Mouse (Mus musculus) embryo, embryonic 9.5 days (tissue): Measurements from ENCODE around the gene Commd9.

Experiments
- DNase-seq: peaks from one replicate; pipeline ENCODE4 v3.0.0-alpha.2; 2017; ENCODE audit errors: extremely low spot score

Gene Commd9

GRCm38 (mm10) chr2:101885768-101886438, at the start of gene Commd9:
Commd9 (plus strand) TSS chr2:101886247.
- peak; percentile 91 for DNase-seq

GRCm38 (mm10) chr2:101842756-101843155, 43.3 kb upstream of the Commd9 start:
- DNase-seq = no peak

DNA sequence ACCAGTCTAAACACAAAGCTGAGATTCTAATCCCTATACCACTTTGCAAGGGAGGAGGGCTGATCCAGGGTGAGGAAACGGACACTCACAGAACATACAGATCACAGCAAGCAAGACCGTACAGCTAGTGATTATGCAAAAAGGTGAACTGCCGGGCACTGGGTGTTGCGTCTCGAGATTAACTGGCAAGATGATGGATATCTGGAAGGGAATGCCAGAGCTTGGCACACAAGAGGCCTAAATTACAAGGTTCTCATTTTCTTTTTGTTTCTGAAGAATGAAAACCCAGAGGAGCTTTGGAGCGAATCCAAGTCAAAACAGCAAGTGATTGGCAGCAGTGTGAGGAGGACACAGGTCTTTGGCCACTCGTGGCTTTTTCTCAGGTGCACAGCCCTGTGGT, 31.3 kb upstream of the Commd9 start:
- DNase-seq = no peak

DNA sequence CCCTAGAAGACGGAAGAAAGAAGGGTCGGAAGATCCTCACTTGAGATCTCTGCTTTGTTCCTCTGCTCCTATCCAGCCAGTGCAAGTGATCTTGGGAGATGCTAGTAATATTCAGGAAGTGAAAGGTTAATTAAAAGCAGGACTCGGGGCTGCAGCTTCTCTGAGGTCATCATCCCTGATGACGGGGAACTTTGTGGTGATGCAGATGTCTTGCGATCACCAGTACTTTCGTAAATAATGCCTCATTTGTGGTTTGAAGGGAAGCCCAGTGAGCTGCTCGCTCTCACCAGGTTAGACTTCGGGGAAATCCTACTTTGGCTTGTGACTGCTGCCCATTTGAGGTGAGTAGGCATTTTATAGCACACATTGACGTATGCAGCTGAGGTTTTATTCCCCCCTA, 29.9 kb upstream of the Commd9 start:
- no peak for DNase-seq

DNA sequence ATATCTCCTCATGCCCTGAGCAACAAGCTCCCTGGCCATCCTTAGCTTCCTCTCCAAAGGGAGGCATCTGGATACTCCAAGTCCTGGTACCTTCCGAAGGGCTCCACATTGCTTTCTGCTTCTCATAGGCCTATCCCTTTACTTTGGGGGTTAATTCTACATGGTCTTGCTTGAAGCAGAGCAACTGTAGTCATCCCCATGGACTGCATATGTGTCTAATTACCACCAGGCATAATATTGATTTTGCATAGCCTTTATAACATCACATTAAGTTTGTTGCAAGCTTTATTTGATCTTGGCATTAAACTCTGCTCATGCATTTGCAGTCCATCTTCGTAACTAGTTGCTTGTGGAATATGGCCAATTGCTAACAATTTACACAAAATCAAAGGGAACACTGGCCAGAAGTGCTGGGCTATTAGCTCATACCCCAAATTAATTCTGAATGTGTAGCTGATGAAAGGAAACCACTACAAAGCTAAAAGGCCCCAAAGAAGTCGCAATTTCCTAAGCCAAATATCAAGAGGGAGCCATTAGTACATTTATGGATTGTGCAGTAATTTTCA, 25.0 kb upstream of the Commd9 start:
- DNase-seq = no peak

GRCm38 (mm10) chr2:101862219-101863123, 23.6 kb upstream of the Commd9 start:
- no peak for DNase-seq

- no peak for DNase-seq
Measured at GRCm38 (mm10) chr2:101868683-101869082, 17.4 kb upstream of the Commd9 start.

- peak; percentile 60 for DNase-seq
Measured at GRCm38 (mm10) chr2:101871179-101871578, 14.9 kb upstream of the Commd9 start.

DNA sequence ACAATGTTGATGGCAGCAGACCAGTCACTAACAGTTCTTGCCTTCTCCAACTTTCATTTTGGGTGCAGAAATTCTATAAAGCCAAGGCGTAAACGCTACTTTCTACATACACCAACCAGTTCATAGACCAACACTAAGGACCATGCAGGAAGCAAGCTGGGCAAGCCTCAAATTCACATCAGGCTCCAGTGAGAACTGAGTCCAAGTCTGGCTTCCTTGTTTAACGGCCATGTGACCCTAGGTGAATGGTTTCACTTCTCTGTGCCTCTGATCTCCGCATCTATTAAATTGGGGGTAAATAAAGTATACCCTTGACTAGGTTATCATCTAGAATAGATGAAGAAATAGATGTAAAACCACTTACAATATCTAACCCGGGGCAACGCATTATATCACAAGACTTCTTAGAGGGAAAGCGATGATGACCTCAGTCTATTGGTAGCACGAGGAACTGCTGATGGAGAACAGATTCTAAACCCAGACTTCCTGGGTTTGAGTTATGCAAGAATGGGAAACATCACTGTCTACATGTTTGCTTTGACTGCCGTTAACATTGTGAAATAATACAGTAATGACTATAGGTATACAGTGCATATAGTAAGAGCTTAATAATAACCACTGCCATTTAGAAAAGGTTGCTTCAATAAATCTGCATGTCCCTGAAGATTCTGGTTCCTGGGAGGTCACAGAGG, 4.4 kb upstream of the Commd9 start:
- DNase-seq = no peak

DNA sequence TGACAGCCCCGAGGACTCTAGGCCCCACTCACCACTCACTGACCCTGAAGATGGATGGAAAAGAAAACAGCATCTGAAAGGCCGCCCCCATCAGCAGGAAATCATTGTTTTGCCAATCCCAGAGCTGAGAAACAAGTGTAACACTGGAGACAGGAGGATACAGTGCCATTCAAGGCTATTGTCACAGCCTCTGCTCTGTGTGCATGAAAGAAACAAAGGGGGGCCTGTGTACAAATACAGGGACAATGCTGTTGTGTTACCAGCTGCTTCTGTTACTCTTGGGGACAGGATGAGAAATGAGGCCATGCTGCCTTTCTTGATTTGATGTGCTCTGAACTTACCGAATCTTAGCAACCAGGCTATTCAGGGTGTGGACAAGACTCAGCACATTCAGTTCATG, 3.0 kb upstream of the Commd9 start, which contains the start of gene Prr5l:
Gene Prr5l, minus strand, starts transcription at position 30 of the 400 bp plus-strand sequence.
- DNase-seq = peak; percentile 19

GRCm38 (mm10) chr2:101884286-101884685, 1.8 kb upstream of the Commd9 start:
- DNase-seq = no peak

DNA sequence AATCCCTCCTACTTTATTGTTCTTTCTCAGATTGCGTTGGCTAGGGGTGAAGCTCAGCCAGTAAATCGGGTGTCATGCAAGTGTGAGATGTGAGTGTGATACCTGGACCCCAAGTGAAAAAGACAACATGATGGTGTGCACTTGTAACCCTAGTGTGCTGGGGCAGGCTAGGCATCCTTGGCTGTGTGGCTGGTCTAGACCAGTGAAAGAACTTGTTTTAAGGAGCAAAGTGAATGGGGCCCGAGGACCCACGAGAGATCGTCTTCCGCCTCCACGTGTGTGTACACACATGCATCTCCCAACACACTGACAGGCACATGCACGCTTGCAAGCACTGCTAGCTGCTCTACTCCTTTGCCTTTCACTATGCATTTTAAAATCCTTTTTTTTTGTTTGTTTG, 2.8 kb downstream of the Commd9 start:
- no peak for DNase-seq

GRCm38 (mm10) chr2:101891143-101891542, 5.1 kb downstream of the Commd9 start:
- no peak for DNase-seq

GRCm38 (mm10) chr2:101894126-101894525, 8.1 kb downstream of the Commd9 start:
- no peak for DNase-seq

DNA sequence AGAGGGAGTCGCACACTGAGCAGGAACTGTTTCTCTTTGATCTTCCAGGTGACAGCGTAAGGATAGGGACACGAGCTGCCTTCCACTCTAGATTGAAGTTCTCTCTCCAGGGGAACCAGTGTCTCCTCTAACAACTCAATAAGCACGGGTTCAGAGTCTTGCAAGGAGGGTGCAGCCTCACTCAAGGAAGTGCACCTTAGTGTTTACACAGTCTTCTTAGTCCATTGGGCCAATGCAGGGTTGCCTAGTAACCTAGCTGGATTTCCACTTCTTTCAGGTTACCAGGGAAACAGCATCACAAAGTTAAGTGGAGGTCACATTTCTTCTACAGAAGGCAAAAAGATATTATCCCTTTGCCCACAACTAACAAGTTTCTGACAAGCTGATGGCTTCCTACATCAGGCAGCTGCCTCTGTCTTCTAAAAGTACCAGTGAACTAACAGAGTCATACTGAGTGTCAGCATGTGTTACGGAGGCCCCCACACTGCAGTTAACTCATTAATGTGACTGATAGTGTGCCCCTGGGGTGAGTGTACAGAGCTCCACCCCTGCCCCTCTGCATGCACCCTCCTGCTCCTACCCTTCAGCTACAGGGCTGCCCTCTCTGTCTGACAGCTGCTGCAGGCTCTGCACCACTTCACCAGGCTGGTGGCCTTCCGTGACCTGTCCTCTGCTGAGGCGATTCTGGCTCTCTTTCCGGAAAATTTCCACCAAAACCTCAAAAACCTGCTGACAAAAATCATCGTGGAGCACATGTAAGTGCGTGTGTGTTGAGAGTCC, 10.6 kb downstream of the Commd9 start:
- no peak for DNase-seq

DNA sequence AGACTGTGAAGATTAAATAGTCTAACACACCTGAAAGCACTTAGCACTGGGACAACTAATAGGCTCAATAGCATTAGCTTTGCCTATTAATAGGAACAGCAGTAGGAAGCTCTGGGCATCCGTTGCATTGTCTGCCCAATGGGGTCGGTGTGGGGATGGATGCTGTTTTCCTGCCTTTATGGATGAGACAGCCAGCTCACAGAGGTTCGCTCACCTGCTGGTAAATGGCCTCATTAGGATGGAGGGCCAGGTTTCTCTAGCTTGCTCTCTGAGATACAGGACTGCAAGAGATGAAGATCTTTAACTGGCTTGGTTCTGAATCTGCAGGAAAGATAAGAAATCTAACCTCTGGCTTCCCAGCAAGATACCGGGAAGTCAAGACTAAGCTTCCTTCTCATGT, 16.1 kb downstream of the Commd9 start:
- DNase-seq = no peak

DNA sequence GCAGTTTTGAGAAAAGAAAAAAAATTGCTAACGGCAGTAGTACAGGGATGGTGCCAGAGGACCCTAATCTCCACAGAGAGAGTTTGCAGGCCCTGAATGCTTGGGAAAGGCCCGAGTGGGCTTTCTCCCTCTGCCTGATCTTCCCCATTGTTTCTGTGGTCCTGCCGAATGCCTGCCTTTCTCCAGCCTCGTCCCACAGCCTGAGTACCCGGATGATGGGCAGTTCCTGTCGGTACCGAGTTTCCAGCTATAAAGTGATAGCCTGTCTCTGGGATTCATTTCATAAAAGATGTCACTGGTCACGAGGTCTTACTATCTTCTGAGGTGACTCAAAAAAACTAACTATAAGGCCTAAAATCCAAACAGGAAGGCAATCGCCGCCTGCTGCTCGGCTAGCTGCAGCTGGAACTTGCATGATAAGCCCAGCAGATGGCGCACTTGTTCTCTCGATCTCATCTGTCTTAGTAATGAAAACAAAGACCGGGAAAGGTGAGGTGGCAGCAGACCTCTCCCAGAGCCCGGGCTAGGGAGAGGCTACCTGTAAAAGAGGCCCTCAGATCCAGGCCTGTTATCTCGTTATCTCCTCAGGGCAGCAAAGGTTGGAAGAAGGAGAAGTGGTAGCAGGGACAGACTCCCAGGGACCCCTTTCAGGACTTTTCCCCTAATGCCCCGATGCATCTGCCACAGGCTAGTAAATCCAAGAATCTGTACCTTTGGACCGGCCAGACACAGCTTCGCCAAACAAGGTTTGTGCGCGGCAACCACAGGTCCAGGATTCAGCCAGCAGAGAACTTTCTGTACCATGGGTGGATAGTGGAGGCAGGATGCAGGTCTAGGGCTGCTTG, 19.7 kb downstream of the Commd9 start:
- peak; percentile 83 for DNase-seq

GRCm38 (mm10) chr2:101906379-101906690, 20.3 kb downstream of the Commd9 start:
- DNase-seq = no peak

GRCm38 (mm10) chr2:101907386-101908022, 21.5 kb downstream of the Commd9 start:
- DNase-seq = no peak

GRCm38 (mm10) chr2:101908773-101909172, 22.7 kb downstream of the Commd9 start:
- DNase-seq = no peak
